Mouse (Mus musculus) midbrain, embryonic 10.5 days (tissue): Measurements from ENCODE around the gene Armc2. TPM values are rescaled to one million over a fixed set of nuclear protein-coding genes. Genes with fewer than 3 reads are reported as not detected.

Experiments used
- DNase-seq: peaks from one replicate; pipeline ENCODE4 v3.0.0-alpha.2; 2017; ENCODE audit warnings: low spot score
- H3K27ac ChIP-seq: fragments of 300-500 bp; sonication (generic); replicated peaks from 2 replicates; pipeline ENCODE4 v1.5.1; 2016; ENCODE audit warnings: mild to moderate bottlenecking
- H3K27me3 ChIP-seq: fragments of 300-500 bp; sonication (generic); 2 replicates; pipeline ENCODE4 v1.6.1; 2016; ENCODE audit warnings: low read depth, mild to moderate bottlenecking; ENCODE audit not compliant: poor library complexity, severe bottlenecking
- H3K36me3 ChIP-seq: fragments of 300-500 bp; sonication (generic); 2 replicates; pipeline ENCODE4 v1.6.1; 2016; ENCODE audit warnings: mild to moderate bottlenecking, moderate library complexity
- H3K4me1 ChIP-seq: fragments of 300-500 bp; sonication (generic); 2 replicates; pipeline ENCODE4 v1.6.1; 2016
- H3K4me3 ChIP-seq: fragments of 300-500 bp; sonication (generic); 2 replicates; pipeline ENCODE4 v1.5.1; 2016; ENCODE audit warnings: mild to moderate bottlenecking, moderate library complexity
- H3K9me3 ChIP-seq: fragments of 300-500 bp; sonication (generic); replicated peaks from 2 replicates; pipeline ENCODE4 v1.6.1; 2016; ENCODE audit warnings: mild to moderate bottlenecking
- WGBS: fragments of 180-500 bp; shearing (Covaris S2); methylation state at CpG from one replicate; pipeline ENCODE4 v1.1.7; 2016; 5-methylcytosine and 5-hydroxymethylcytosine counted together
- polyA plus RNA-seq: library from polyadenylated mRNA; unstranded; fragments of >200 nt; fragmentation: Nextera tagmentation; extraction: Ambion mirVana; gene quantifications from 2 replicates; pipeline ENCODE4 v1.2.1, GENCODE M21; 2016

Armc2 gene
- polyA plus RNA-seq, 1 experiment from 2014 or later, result 1.5 TPM

GRCm38 (mm10) chr10:41887080-41887821, 131.0 kb downstream of the Armc2 start:
- H3K9me3 ChIP-seq, result no peaks in the 10 kb centered on the region
- peak overlapping the region; percentile 68 for H3K4me3 ChIP-seq
- peaks cover 23% of the 10 kb centered on the region for H3K4me1 ChIP-seq
- peak overlapping the region; percentile 88 for H3K27ac ChIP-seq
- no peaks in the 10 kb centered on the region for H3K36me3 ChIP-seq
- no peaks in the 10 kb centered on the region for H3K27me3 ChIP-seq
- 2% methylated on average over 64 of the region's 65 CpGs for WGBS
- peak; percentile 95 for DNase-seq

- H3K27ac ChIP-seq, result no peak overlapping the region
- H3K27me3 ChIP-seq, result no peaks in the 10 kb centered on the region
- no peaks in the 10 kb centered on the region for H3K9me3 ChIP-seq
- H3K4me3 ChIP-seq, result no peak overlapping the region
- H3K36me3 ChIP-seq, result no peaks in the 10 kb centered on the region
- WGBS, result 62% methylated on average over 8 of the region's 8 CpGs
- peaks cover 39% of the 10 kb centered on the region for H3K4me1 ChIP-seq
- DNase-seq, result no peak
These were observed 134.3 kb downstream of the Armc2 start for GRCm38 (mm10) chr10:41883741-41884575.

- peaks cover 23% of the 10 kb centered on the region for H3K4me1 ChIP-seq
- 37% methylated on average over 4 of the region's 4 CpGs for WGBS
- no peak for DNase-seq
- no peaks in the 10 kb centered on the region for H3K9me3 ChIP-seq
- H3K36me3 ChIP-seq, result no peaks in the 10 kb centered on the region
- H3K27me3 ChIP-seq, result no peaks in the 10 kb centered on the region
- H3K27ac ChIP-seq, result no peak overlapping the region
- H3K4me3 ChIP-seq, result no peak overlapping the region
These were observed 136.8 kb downstream of the Armc2 start for GRCm38 (mm10) chr10:41881438-41881837.

GRCm38 (mm10) chr10:41880777-41881176, 137.5 kb downstream of the Armc2 start:
- Histone ChIP-seq H3K4me1 (peaks cover 23% of the 10 kb centered on the region), H3K36me3 (no peaks in the 10 kb centered on the region)
- 19% methylated on average over 1 of the region's 1 CpGs for WGBS

DNA sequence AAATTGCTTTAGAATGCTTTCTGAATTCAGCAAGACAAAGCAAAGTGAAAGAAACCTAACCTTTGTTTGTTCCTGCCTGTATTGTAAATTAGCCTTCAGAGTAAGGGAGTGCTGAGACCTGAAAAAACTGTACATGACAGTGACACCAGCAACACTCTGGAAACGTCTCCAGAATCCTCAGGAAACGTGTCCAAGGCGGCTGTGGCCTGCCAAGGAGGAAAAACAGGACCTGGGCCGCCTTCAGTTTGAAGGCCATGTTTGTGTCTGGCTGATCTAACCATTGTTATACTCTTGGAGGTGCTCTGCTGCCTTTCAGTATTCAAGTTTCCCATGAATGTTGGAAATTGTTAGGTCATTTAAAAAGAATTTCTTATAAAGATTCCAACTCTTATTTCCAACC, 138.0 kb downstream of the Armc2 start:
- no peaks in the 10 kb centered on the region for H3K36me3 ChIP-seq
- H3K27ac ChIP-seq, result no peak overlapping the region
- H3K4me1 ChIP-seq, result peaks cover 23% of the 10 kb centered on the region
- H3K4me3 ChIP-seq, result no peak overlapping the region
- no peaks in the 10 kb centered on the region for H3K9me3 ChIP-seq
- no peaks in the 10 kb centered on the region for H3K27me3 ChIP-seq
- no peak for DNase-seq
- WGBS, result 64% methylated on average over 4 of the region's 4 CpGs

More at GRCm38 (mm10) chr10:41880777-41881176, 137.5 kb downstream of the Armc2 start:
- H3K27me3 ChIP-seq, result no peaks in the 10 kb centered on the region
- DNase-seq, result no peak
- no peaks in the 10 kb centered on the region for H3K9me3 ChIP-seq
- H3K4me3 ChIP-seq, result no peak overlapping the region
- H3K27ac ChIP-seq, result no peak overlapping the region

DNA sequence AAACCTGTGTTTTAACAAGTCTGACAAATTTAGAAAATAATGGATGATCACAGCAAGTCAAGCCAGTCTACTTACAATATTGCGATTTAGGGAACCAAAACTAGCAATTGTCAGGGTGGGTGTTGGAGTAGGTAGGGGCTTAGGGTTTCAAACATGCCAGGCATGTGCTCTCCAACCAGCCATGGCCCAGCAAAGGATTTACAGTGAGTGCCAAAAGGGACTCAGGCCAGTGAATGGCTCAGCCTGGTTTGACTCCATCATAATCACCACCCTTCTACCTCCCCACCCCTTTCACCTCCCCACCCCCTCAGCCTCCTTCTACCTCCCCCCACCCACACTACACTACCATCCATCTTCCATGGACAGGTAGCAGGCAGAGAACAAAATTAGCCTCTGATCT, 138.6 kb downstream of the Armc2 start:
- Histone ChIP-seq H3K36me3 (no peaks in the 10 kb centered on the region), H3K4me3 (no peak overlapping the region), H3K9me3 (no peaks in the 10 kb centered on the region), H3K27me3 (no peaks in the 10 kb centered on the region), H3K27ac (no peak overlapping the region), H3K4me1 (peaks cover 23% of the 10 kb centered on the region)
- WGBS, result 97% methylated on average over 1 of the region's 1 CpGs
- no peak for DNase-seq

GRCm38 (mm10) chr10:41878344-41878743, 139.9 kb downstream of the Armc2 start:
- no peak overlapping the region for H3K27ac ChIP-seq
- H3K4me3 ChIP-seq, result no peak overlapping the region
- H3K9me3 ChIP-seq, result no peaks in the 10 kb centered on the region
- no peaks in the 10 kb centered on the region for H3K27me3 ChIP-seq
- WGBS, result 89% methylated on average over 11 of the region's 11 CpGs
- H3K4me1 ChIP-seq, result peaks cover 17% of the 10 kb centered on the region
- DNase-seq, result no peak
- no peaks in the 10 kb centered on the region for H3K36me3 ChIP-seq

DNA sequence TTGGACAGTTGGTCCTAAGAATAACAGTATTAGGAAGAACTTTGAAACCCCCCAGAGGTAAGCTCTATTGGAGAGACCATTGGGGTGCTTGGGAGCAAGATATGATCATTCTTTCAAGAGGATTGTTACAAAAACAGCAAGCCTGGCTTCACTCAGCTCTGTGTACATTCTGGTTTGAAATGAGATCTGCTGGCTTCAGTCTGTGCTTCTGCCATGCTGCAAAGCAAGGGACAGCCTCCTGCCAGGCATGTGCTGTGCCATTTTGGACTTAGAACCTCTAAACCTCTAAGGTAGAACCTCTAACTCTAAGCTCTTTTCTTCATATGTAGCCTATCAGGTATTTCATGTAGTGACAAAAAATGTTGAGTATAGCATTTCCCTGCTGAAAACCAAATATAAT, 142.6 kb downstream of the Armc2 start:
- H3K36me3 ChIP-seq, result no peaks in the 10 kb centered on the region

GRCm38 (mm10) chr10:41871564-41871963, 146.7 kb downstream of the Armc2 start:
- Histone ChIP-seq H3K36me3 (no peaks in the 10 kb centered on the region), H3K9me3 (no peaks in the 10 kb centered on the region), H3K27me3 (no peaks in the 10 kb centered on the region), H3K4me3 (no peak overlapping the region), H3K4me1 (peaks cover 13% of the 10 kb centered on the region), H3K27ac (no peak overlapping the region)
- 67% methylated on average over 2 of the region's 2 CpGs for WGBS
- no peak for DNase-seq

More for the DNA sequence above, 142.6 kb downstream of the Armc2 start:
- DNase-seq, result no peak
- no peaks in the 10 kb centered on the region for H3K9me3 ChIP-seq
- H3K4me3 ChIP-seq, result no peak overlapping the region
- H3K4me1 ChIP-seq, result peaks cover 9% of the 10 kb centered on the region; the same call in 1 of the 2 replicates
- H3K27me3 ChIP-seq, result no peaks in the 10 kb centered on the region
- no peak overlapping the region for H3K27ac ChIP-seq

DNA sequence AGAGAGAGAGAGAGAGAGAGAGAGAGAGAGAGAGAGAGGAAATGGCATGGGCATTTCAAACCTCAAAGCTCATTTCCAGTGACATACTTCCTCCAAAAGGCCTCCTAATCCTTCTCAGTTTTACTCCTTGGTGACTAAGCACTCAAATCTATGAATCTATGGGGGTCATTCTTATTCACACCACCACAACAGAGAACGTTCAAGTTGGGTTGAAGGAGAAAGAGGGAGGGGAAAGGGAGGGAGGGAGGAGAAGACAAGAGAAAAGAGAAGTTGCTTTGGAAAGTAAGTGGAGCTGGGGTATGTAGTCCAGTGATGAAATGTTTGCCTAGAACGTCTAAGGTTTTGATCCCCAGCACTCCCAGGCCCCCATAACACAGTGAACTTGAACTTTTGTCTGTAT, 148.1 kb downstream of the Armc2 start:
- no peaks in the 10 kb centered on the region for H3K27me3 ChIP-seq
- DNase-seq, result no peak
- peaks cover 21% of the 10 kb centered on the region for H3K4me1 ChIP-seq
- WGBS, result 62% methylated on average over 2 of the region's 2 CpGs
- H3K4me3 ChIP-seq, result no peak overlapping the region
- H3K27ac ChIP-seq, result no peak overlapping the region
- no peaks in the 10 kb centered on the region for H3K9me3 ChIP-seq
- no peaks in the 10 kb centered on the region for H3K36me3 ChIP-seq

DNA sequence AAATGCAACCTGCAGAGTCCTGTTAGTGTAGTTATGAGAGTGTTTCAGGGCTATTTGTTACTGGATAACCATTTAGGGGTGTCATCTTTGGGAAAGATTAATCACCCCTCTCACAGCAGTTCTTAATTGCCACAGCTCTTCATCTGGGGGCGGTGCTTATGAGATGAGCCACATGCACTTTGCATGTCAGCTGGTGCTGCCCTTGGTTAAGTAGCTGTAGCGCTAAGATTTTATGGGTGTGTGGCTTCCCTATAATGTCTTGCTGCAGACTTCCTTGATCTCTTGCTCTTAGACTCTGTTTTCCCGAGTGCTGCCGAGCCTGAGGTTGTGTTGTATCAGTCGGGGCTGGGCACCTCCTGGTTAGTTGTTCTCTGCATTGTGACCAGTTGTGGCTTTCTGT, 150.3 kb downstream of the Armc2 start:
- DNase-seq, result no peak
- 85% methylated on average over 5 of the region's 5 CpGs for WGBS

GRCm38 (mm10) chr10:41866838-41867154, 151.4 kb downstream of the Armc2 start:
- peaks cover 14% of the 10 kb centered on the region for H3K4me1 ChIP-seq
- H3K27ac ChIP-seq, result no peak overlapping the region
- no peak overlapping the region for H3K4me3 ChIP-seq
- no peaks in the 10 kb centered on the region for H3K36me3 ChIP-seq
- H3K27me3 ChIP-seq, result no peaks in the 10 kb centered on the region
- no peak for DNase-seq
- no peaks in the 10 kb centered on the region for H3K9me3 ChIP-seq

More for the DNA sequence above, 150.3 kb downstream of the Armc2 start:
- no peaks in the 10 kb centered on the region for H3K9me3 ChIP-seq
- H3K4me1 ChIP-seq, result peaks cover 21% of the 10 kb centered on the region
- no peaks in the 10 kb centered on the region for H3K27me3 ChIP-seq
- H3K36me3 ChIP-seq, result no peaks in the 10 kb centered on the region
- H3K4me3 ChIP-seq, result no peak overlapping the region
- no peak overlapping the region for H3K27ac ChIP-seq
